Mouse (Mus musculus) retina, embryonic 14.5 days (tissue): ENCODE measurements around the gene Tor4a.
A peak's percentile ranks its signal among the peaks of the same experiment; 100 is the strongest.

ENCODE experiments used
- DNase-seq: peaks from one replicate; pipeline ENCODE4 v3.0.0-alpha.2; 2015; ENCODE audit warnings: low spot score

Tor4a gene

GRCm38 (mm10) chr2:25170326-25171100, 26.2 kb downstream of the Tor4a start:
- DNase-seq: no peak

DNA sequence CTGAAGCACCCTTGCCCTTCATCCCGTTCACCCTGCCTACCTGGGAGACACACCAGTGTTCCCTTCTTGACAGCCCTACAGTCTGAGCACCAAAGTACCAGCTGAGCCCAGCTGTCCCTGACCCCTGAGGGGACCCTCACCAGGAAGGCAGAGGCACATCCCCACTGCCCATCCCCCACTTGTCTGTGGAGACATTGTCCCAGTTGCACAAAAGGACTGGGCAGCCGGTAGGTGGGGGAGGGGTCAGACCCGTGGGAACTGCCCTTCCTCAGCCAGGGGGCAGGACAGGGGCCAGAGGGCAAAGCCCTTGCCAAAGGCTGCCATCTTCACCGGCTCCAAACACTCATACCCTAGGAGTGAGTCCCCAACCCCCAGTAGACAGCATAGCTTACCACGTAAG, 26.9 kb downstream of the Tor4a start:
- DNase-seq: peak; percentile 76

GRCm38 (mm10) chr2:25168665-25168978, 28.1 kb downstream of the Tor4a start:
- DNase-seq: no peak

DNA sequence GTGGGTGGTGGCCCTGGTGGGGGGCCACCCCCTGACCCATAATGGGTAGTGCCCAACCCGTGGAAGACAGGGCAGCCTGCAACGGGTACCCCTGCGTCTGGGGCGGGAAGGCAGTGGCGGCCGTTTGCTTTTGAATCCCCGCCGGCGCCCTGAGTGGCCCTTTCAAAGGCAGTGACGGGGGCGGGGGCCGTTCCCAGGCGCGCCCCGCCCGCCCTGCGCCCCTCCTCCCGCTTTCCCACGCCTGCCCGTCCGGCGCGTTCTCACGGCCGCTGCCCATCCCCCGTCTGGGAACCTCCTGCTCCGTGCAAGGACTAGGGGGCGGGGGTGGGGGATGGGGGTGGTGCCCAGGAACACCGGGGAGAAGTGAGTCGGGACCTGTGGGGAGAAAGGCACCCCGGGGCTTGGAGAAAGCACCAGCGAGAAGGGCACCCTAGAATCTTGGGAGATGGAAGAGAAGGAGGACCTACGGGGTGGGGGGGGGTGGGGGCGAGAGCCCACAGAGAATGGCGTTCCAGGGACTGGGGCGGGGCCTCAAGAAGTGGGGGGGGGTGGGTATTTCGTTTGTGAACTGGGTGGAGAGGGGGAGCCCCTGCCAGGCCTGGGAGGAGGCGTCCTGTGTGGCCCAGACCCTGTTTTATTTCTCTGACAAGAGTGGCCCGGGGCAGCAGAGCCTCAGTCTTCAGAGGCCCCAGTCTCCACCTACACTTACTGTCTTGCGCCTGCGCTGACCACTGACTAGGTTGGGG, 28.6 kb downstream of the Tor4a start:
- peak; percentile 80 for DNase-seq

DNA sequence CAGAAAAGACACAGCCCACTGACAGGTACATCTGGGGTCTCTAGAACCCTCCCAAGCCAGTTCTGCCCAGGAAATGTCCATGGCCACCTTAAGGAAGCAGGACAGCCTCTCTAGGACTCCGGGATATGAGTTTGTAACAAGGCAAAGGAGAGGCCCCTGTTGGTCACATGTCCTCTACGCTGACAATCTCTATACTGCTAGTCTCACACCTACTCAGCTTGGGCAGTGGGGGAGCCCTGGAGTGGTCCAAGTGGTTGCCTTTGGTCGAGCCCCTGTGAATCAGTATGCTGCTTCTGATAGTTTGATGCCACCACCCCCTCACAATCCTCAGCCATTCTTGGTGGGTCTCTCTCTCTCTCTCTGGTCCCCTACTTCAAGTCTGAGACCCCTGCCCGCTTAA, 29.2 kb downstream of the Tor4a start:
- DNase-seq: peak; percentile 50

DNA sequence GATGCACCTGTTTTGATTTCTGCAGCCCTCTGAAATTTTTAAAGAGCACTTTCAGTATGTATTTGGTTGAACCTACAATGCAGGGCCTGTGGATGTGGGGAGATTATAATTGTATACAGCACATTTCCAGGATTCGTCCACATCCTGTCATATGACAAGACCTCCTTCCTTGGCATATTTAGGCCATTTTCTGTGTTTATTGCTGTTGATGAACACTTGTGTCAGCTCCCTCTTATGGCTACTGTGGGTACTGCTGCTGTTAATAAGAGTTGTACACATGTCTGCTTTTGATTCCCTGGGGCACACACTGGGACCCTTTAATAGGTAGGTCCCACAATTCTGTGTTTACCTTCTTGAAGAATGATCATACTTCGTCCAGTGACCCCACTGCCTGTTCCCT, 39.0 kb downstream of the Tor4a start:
- peak; percentile 82 for DNase-seq

- no peak for DNase-seq
These were observed 39.7 kb downstream of the Tor4a start for GRCm38 (mm10) chr2:25156990-25157389.

GRCm38 (mm10) chr2:25156177-25156576, 40.5 kb downstream of the Tor4a start:
- DNase-seq: no peak

DNA sequence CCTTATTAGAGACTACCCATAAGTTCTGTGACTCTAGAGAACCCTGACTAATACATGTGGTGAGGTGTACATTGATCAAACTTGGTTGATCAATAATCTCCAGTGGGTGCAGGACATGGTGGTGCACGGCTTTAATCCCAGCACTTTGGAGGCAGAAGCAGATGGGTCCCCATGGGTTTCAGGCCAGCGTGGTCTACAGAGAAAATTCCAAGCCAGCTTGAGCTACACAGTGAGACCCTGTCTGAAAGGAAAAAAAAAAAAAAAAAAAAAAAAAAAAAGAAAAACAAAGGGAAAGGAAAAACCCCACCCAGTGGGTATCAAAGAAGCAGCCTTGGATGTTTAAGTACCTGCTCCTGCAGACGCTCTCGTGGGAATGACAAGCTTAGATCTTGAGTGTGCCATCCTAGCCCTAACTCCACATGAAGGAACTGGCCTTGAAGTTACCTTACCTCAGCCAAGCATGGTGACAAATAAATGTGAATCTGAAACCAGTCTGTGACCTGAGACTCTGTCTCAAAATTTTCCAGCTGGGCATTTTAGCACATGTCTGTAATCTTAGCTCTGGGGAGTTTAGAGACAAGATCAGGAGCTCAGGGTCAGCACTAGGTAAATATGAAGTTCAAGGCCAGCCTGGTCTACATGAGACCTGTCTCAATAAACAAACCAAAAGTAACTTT, 45.3 kb downstream of the Tor4a start:
- no peak for DNase-seq

DNA sequence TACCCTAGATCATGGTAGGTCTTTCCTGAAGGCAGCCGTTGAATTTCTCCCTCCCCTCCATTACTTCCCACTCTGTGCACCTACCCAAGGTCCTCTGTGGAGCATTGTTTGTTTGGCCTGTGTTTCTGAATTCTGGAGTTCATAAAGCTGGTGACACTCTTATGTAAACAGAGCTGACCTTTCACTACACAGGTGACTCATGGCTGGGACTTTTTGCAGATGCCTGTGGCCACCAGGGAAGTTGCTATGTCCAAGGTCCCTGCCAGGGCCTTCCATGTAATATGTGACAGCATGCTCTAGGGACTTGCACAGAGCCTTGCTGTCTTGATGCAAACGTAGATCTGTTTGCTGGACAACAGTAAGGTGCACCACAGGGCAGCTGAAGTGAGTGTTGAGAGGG, 47.0 kb downstream of the Tor4a start:
- no peak for DNase-seq

GRCm38 (mm10) chr2:25147892-25148291, 48.8 kb downstream of the Tor4a start:
- no peak for DNase-seq

DNA sequence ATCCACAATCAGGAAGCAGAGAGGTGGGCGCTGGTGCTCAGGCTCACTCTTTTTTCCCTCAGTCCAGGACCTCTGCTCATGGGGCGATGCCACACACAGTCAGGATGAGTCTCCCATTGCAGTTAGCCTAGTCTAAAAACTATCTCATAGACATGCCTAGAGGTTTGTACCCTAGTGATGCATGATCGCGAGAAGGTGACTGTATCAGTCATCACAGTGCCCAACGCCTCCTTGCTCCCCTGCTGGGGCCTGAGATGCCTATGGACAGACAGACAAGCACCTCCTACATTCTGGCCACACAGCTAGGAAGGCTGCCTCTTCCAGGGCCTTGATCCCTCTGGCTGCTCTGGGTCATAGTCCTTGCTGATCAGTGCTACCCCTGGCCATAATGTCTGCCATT, 49.3 kb downstream of the Tor4a start:
- no peak for DNase-seq

DNA sequence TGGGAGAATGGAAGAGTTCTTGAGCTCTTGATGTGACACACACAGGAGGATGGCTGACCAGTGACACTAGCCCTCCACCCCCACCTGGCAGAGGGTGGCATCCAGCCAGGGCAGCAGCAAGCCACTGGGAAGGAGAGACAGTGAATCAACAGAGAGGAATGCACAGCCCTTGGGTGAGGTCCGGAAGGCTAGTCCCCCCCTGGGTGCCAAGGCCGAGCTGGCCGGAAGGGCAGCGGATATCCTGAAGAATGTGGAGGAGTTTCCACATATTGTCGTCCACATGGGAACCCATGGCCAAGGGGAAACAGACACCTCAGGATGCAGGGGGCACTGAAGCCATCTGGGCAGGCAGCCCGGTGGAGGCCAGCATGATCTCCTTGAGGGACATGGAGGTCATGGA, 51.3 kb downstream of the Tor4a start:
- no peak for DNase-seq
